Mouse (Mus musculus) CH12.LX (cell line): ENCODE measurements at regions not wholly inside any gene's neighbourhood (a gene's known extent, or its start where the extent isn't known, plus 50 kb on each side); places are given as distances from the start of the nearest gene placed in this dataset.

Experiments
- BHLHE40 ChIP-seq: IDR thresholded peaks from 2 replicates; pipeline ENCODE4 v1.6.1; 2011; ENCODE audit warnings: mild to moderate bottlenecking, low read depth, low read length, improper control_type of control experiment
- CTCF ChIP-seq, 2 experiments: IDR thresholded peaks in 1 of 2; conservative IDR thresholded peaks in 1 of 2; 2 replicates each; pipeline ENCODE4 v1.5.1; 2011 to 2012; ENCODE audit warnings: low read depth in 2 of 2, low read length in 2 of 2, improper control_type of control experiment in 1 of 2, inconsistent platforms in 1 of 2, mild to moderate bottlenecking in 1 of 2, moderate library complexity in 1 of 2
- E2F4 ChIP-seq: IDR thresholded peaks from 2 replicates; pipeline ENCODE4 v1.6.1; 2011; ENCODE audit warnings: low read depth, low read length, improper control_type of control experiment; ENCODE audit not compliant: insufficient replicate concordance
- HCFC1 ChIP-seq: IDR thresholded peaks from 2 replicates; pipeline ENCODE4 v1.6.1; 2012; ENCODE audit warnings: low read depth, mild to moderate bottlenecking, inconsistent platforms, low read length, improper control_type of control experiment
- JUND ChIP-seq: conservative IDR thresholded peaks from 2 replicates; pipeline ENCODE4 v1.6.1; 2011; ENCODE audit warnings: low read depth, low read length, improper control_type of control experiment
- KAT2A ChIP-seq: IDR thresholded peaks from 2 replicates; pipeline ENCODE4 v1.6.1; 2012; ENCODE audit warnings: low read length, improper control_type of control experiment, inconsistent platforms; ENCODE audit not compliant: insufficient replicate concordance
- MAFK ChIP-seq: IDR thresholded peaks from 2 replicates; pipeline ENCODE4 v1.6.1; 2011; ENCODE audit warnings: low read length, improper control_type of control experiment; ENCODE audit not compliant: insufficient replicate concordance
- MAZ ChIP-seq: IDR thresholded peaks from 2 replicates; pipeline ENCODE4 v1.6.1; 2012; ENCODE audit warnings: low read depth, mild to moderate bottlenecking, inconsistent platforms, low read length, improper control_type of control experiment, moderate library complexity
- NELFE ChIP-seq: IDR thresholded peaks from 2 replicates; pipeline ENCODE4 v1.6.1; 2011; ENCODE audit warnings: low read depth, low read length, improper control_type of control experiment
- PAX5 ChIP-seq: IDR thresholded peaks from 2 replicates; pipeline ENCODE4 v1.6.1; 2012; ENCODE audit warnings: low read length, inconsistent platforms, mixed read lengths
- POLR2A ChIP-seq: IDR thresholded peaks from 2 replicates; pipeline ENCODE4 v1.6.1; 2011; ENCODE audit warnings: low read depth, mild to moderate bottlenecking, improper control_type of control experiment, low read length
- SMC3 ChIP-seq: IDR thresholded peaks from 2 replicates; pipeline ENCODE4 v1.6.1; 2011; ENCODE audit warnings: low read depth, low read length, improper control_type of control experiment
- USF1 ChIP-seq: IDR thresholded peaks from 2 replicates; pipeline ENCODE4 v1.6.1; 2014; ENCODE audit warnings: low read depth, mild to moderate bottlenecking, inconsistent platforms, low read length, improper control_type of control experiment

GRCm38 (mm10) chr11:82568219-82568676 lies 179.5 kb downstream of the Tmem132e start:
- TF ChIP-seq SMC3 (no peak), POLR2A (no peak), CTCF (conservative IDR thresholded peaks at IDR 0.05 in 1 of 2, IDR thresholded peaks at IDR 0.05 in 1 of 2; ENCODE audit: low read depth in 2 of 2, low read length in 2 of 2) (no peak), NELFE (no peak), HCFC1 (no peak), JUND (no peak), KAT2A (no peak), MAFK (no peak), MAZ (no peak), E2F4 (no peak), BHLHE40 (no peak), PAX5 (no peak), USF1 (no peak)
